Mouse (Mus musculus) megakaryocyte, embryonic 14.5 days (primary cell): Measurements from ENCODE around the gene Dnaaf1.

Experiments used
- FLI1 ChIP-seq: IDR thresholded peaks from 2 replicates; pipeline ENCODE4 v1.6.1; 2012; ENCODE audit warnings: low read length, inconsistent platforms, mixed read lengths
- GATA1 ChIP-seq: IDR thresholded peaks from 3 replicates; pipeline ENCODE4 v1.6.1; 2012; ENCODE audit warnings: mixed read lengths, low read length, inconsistent platforms, borderline replicate concordance

GRCm38 (mm10) chr8:119615096-119615495, 40.1 kb downstream of the Dnaaf1 start:
- TF ChIP-seq GATA1 = no peak
- TF ChIP-seq FLI1 = no peak
